Mouse (Mus musculus): ENCODE data around the gene Eef1akmt2.

The Eef1akmt2 gene

GRCm38 (mm10) chr7:132873043-132873442, 20.6 kb upstream of the Eef1akmt2 start:
- DNase-seq (ENCODE audit: low spot score in 2 of 2), result no peak

GRCm38 (mm10) chr7:132866316-132866715, 13.8 kb upstream of the Eef1akmt2 start:
- no peak for DNase-seq (ENCODE audit: low spot score in 2 of 2)

- DNase-seq (ENCODE audit: low spot score in 2 of 2), result peak; percentile 78 to 89
Observed at GRCm38 (mm10) chr7:132859042-132859958, 6.8 kb upstream of the Eef1akmt2 start, which contains the start of gene Abraxas2. Gene Abraxas2 (plus strand): TSS chr7:132859225.

GRCm38 (mm10) chr7:132858043-132858608, 5.7 kb upstream of the Eef1akmt2 start:
- DNase-seq (ENCODE audit: low spot score in 2 of 2), result no peak

- no peak for DNase-seq (ENCODE audit: low spot score in 2 of 2)
Observed at GRCm38 (mm10) chr7:132856083-132856482, 3.6 kb upstream of the Eef1akmt2 start.

GRCm38 (mm10) chr7:132853946-132854345, 1.5 kb upstream of the Eef1akmt2 start:
- DNase-seq (ENCODE audit: low spot score in 2 of 2), result no peak

GRCm38 (mm10) chr7:132853361-132853760, 888 bp upstream of the Eef1akmt2 start:
- DNase-seq (ENCODE audit: low spot score in 2 of 2), result no peak

GRCm38 (mm10) chr7:132843152-132843551, 9.3 kb downstream of the Eef1akmt2 start:
- no peak for DNase-seq (ENCODE audit: low spot score in 2 of 2)

GRCm38 (mm10) chr7:132842455-132842854, 10.0 kb downstream of the Eef1akmt2 start:
- DNase-seq (ENCODE audit: low spot score in 2 of 2), result no peak

- DNase-seq (ENCODE audit: low spot score in 2 of 2), result no peak
Observed at GRCm38 (mm10) chr7:132841287-132841686, 11.2 kb downstream of the Eef1akmt2 start.

- DNase-seq (ENCODE audit: low spot score in 2 of 2), result no peak
Observed at GRCm38 (mm10) chr7:132830955-132831354, 21.5 kb downstream of the Eef1akmt2 start.

GRCm38 (mm10) chr7:132824346-132825022, 28.0 kb downstream of the Eef1akmt2 start:
- DNase-seq (ENCODE audit: low spot score in 2 of 2), result no peak

- DNase-seq (ENCODE audit: low spot score in 2 of 2), result no peak
Observed at GRCm38 (mm10) chr7:132823832-132824231, 28.6 kb downstream of the Eef1akmt2 start.

- DNase-seq (ENCODE audit: low spot score in 2 of 2), result no peak
Observed at GRCm38 (mm10) chr7:132820692-132821091, 31.8 kb downstream of the Eef1akmt2 start.

GRCm38 (mm10) chr7:132817056-132817455, 35.4 kb downstream of the Eef1akmt2 start:
- no peak for DNase-seq (ENCODE audit: low spot score in 2 of 2)

- no peak for DNase-seq (ENCODE audit: low spot score in 2 of 2)
Observed at GRCm38 (mm10) chr7:132816528-132816927, 35.9 kb downstream of the Eef1akmt2 start.

- no peak for DNase-seq (ENCODE audit: low spot score in 2 of 2)
Observed at GRCm38 (mm10) chr7:132815081-132815480, 37.4 kb downstream of the Eef1akmt2 start.

- DNase-seq (ENCODE audit: low spot score in 2 of 2), result no peak
Observed at GRCm38 (mm10) chr7:132814089-132814450, 38.4 kb downstream of the Eef1akmt2 start.

GRCm38 (mm10) chr7:132813416-132814088, 38.9 kb downstream of the Eef1akmt2 start, which contains the start of gene Fam53b:
Gene Fam53b (minus strand): TSS chr7:132813886.
- peak in 1 of 2 experiments; percentile 67 for DNase-seq (ENCODE audit: low spot score in 2 of 2)

GRCm38 (mm10) chr7:132812619-132813415, 39.7 kb downstream of the Eef1akmt2 start:
- peak in 1 of 2 experiments; percentile 52 for DNase-seq (ENCODE audit: low spot score in 2 of 2)

Measured in urinary bladder, postnatal 4 days (tissue).